Mouse (Mus musculus): ENCODE data around the gene Siglecg. TPM values are rescaled to one million over a fixed set of nuclear protein-coding genes. Genes with fewer than 3 reads are reported as not detected.
A peak's percentile ranks its signal among the peaks of the same experiment; 100 is the strongest.
"Not testable (repeated sequence)": the region's sequence is repeated elsewhere in the genome, so short reads cannot be mapped to it uniquely, and the experiment has no call there.

The Siglecg gene
- polyA plus RNA-seq, 1 experiment, result 1.6 TPM

DNA sequence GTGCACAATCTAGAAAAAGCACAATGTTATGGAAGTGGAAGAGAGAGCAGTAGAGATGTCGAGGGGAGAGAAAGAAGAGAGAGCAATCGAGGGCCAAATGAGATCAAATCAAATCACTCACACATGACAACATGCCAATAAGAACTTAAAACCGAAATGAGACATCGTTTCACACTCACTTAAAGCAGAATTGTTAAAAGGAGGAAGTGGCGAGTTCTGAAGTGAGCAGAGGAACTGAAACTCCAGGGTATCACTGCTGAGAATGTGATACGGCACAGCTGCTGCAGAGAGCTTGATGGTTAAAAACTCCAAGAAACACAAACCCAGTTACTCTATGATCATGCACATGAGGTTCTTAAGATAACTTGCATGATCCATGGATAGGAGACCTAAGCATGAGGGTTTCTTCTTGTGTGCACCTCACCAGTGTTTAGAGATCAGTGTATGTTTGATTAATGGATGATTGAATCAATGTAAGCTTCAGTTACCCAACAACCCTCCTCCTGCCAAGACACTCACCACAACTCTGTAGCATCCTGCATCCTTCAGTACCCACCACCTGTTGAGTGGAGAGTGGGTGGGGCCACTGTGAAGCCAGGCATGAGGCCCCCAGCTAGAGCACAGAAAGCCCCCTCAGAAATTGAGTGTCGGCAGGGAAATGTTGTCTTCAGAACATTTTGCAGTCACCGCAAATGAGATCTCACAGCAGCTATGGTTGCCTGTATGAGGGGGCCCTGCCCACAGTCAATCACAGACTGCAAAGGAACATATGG is 15.5 kb upstream of the Siglecg start:
- H3K79me2 ChIP-seq (ENCODE audit: control insufficient read depth, insufficient read depth), result no peaks in the 10 kb centered on the region
- no peaks in the 10 kb centered on the region for H3K27me3 ChIP-seq (ENCODE audit: control insufficient read depth, insufficient read depth, insufficient read length)
- H3K4me3 ChIP-seq (ENCODE audit: insufficient read depth, poor library complexity, severe bottlenecking), result no peak overlapping the region
- no peaks in the 10 kb centered on the region for H3K36me3 ChIP-seq (ENCODE audit: control insufficient read depth, insufficient read depth)
- H3ac ChIP-seq (ENCODE audit: control insufficient read depth, insufficient read length, low read depth), result no peak overlapping the region
- no peaks in the 10 kb centered on the region for H3K79me3 ChIP-seq (ENCODE audit: low read depth)
- no peak for TF ChIP-seq USF1 (IDR thresholded peaks at IDR 0.05; ENCODE audit: low read depth)
- no peak for TF ChIP-seq CEBPB (IDR thresholded peaks at IDR 0.05; ENCODE audit: low read depth)

DNA sequence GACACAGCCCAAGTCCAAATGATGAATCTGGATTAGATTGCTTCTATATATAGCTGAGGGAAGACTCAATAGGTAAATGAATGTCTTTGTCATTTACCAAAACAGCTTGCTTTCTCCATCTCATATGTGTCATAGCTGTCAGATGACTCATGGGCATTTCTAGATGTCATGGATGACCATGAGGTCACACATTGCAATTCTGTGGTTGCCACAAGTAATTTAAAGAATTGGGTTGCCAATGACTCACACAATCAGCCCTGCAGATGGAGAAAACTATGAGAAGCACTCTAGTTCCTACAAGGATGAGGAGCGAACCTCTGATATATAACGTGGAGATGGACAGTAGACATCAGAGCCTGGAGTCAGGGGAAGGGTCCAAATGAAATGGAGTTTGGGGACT is 8.5 kb upstream of the Siglecg start:
- TF ChIP-seq MYOG (IDR thresholded peaks at IDR 0.05; ENCODE audit: control insufficient read depth, extremely low read depth, insufficient read length) (no peak), USF1 (IDR thresholded peaks at IDR 0.05; ENCODE audit: low read depth) (no peak), MYOD1 (IDR thresholded peaks at IDR 0.05; ENCODE audit: control insufficient read depth, insufficient read length, low read depth) (peak; percentile 43), CTCF (IDR thresholded peaks at IDR 0.05; ENCODE audit: control insufficient read depth, insufficient read depth, insufficient read length) (no peak), MAX (IDR thresholded peaks at IDR 0.05) (peak; percentile 41), CEBPB (IDR thresholded peaks at IDR 0.05; ENCODE audit: low read depth) (peak; percentile 51), FOSL1 (IDR thresholded peaks at IDR 0.05; ENCODE audit: insufficient read depth, low read length, poor library complexity, severe bottlenecking) (peak; percentile 89)
- Histone ChIP-seq H3K27me3 (ENCODE audit: control insufficient read depth, insufficient read depth, insufficient read length) (no peaks in the 10 kb centered on the region), H3K79me3 (ENCODE audit: low read depth) (no peaks in the 10 kb centered on the region), H3K79me2 (ENCODE audit: control insufficient read depth, insufficient read depth) (no peaks in the 10 kb centered on the region), H3K36me3 (ENCODE audit: control insufficient read depth, insufficient read depth) (no peaks in the 10 kb centered on the region), H3K4me3 (ENCODE audit: insufficient read depth, poor library complexity, severe bottlenecking) (no peak overlapping the region), H3ac (ENCODE audit: control insufficient read depth, insufficient read length, low read depth) (no peak overlapping the region)

DNA sequence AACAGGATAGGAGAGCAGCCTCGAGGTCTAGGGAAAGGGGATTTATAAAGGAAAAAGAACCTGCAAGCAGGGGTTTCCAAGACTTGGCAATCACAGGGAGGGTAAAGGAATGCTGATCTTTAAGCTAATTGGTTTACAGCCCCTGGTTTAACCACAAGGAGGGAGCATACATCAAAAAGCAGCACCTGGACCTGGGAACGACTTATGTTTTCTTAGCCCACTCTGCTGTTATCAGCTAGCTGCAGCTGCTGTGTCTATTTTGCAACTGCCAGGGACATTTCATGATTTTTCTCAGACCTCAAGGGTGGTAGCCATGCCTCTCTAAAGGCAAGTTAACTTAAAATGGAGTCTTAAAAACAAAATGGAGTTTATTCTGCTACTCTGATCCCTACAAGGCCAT is 5.3 kb upstream of the Siglecg start:
- Histone ChIP-seq H3K79me2 (ENCODE audit: control insufficient read depth, insufficient read depth) (no peaks in the 10 kb centered on the region), H3K27me3 (ENCODE audit: control insufficient read depth, insufficient read depth, insufficient read length) (no peaks in the 10 kb centered on the region), H3K36me3 (ENCODE audit: control insufficient read depth, insufficient read depth) (no peaks in the 10 kb centered on the region), H3ac (ENCODE audit: control insufficient read depth, insufficient read length, low read depth) (no peak overlapping the region), H3K79me3 (ENCODE audit: low read depth) (no peaks in the 10 kb centered on the region), H3K4me3 (ENCODE audit: insufficient read depth, poor library complexity, severe bottlenecking) (no peak overlapping the region)
- TF ChIP-seq FOSL1 (IDR thresholded peaks at IDR 0.05; ENCODE audit: insufficient read depth, low read length, poor library complexity, severe bottlenecking), result no peak
- no peak for TF ChIP-seq CTCF (IDR thresholded peaks at IDR 0.05; ENCODE audit: control insufficient read depth, insufficient read depth, insufficient read length)
- TF ChIP-seq USF1 (IDR thresholded peaks at IDR 0.05; ENCODE audit: low read depth), result no peak
- no peak for TF ChIP-seq MYOG (IDR thresholded peaks at IDR 0.05; ENCODE audit: control insufficient read depth, extremely low read depth, insufficient read length)
- TF ChIP-seq MYOD1 (IDR thresholded peaks at IDR 0.05; ENCODE audit: control insufficient read depth, insufficient read length, low read depth), result no peak
- no peak for TF ChIP-seq MAX (IDR thresholded peaks at IDR 0.05)
- TF ChIP-seq CEBPB (IDR thresholded peaks at IDR 0.05; ENCODE audit: low read depth), result no peak

DNA sequence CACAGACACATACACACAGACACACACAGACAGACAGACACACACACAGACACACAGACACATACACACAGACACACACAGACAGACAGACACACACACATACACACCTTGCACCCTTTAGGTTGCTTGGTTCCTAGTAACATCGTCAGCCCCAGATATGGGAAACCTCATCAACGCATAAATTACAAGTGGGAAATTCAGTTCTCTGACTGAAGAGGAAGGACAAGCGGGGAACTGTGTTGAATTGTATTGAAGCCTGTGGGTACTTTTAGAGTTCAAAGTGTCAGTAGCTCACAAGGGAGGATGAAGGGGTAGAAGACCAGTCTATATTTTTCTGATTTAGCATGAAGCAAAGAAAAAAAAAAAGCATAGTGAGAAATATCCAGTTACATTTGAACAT is 431 bp upstream of the Siglecg start:
- Histone ChIP-seq H3K4me3 (ENCODE audit: insufficient read depth, poor library complexity, severe bottlenecking) (no peak overlapping the region), H3K36me3 (ENCODE audit: control insufficient read depth, insufficient read depth) (no peaks in the 10 kb centered on the region), H3ac (ENCODE audit: control insufficient read depth, insufficient read length, low read depth) (no peak overlapping the region), H3K79me2 (ENCODE audit: control insufficient read depth, insufficient read depth) (no peaks in the 10 kb centered on the region), H3K79me3 (ENCODE audit: low read depth) (no peaks in the 10 kb centered on the region), H3K27me3 (ENCODE audit: control insufficient read depth, insufficient read depth, insufficient read length) (no peaks in the 10 kb centered on the region)
- TF ChIP-seq USF1 (IDR thresholded peaks at IDR 0.05; ENCODE audit: low read depth), result no peak
- no peak for TF ChIP-seq CEBPB (IDR thresholded peaks at IDR 0.05; ENCODE audit: low read depth)
- no peak for TF ChIP-seq MAX (IDR thresholded peaks at IDR 0.05)
- no peak for TF ChIP-seq MYOD1 (IDR thresholded peaks at IDR 0.05; ENCODE audit: control insufficient read depth, insufficient read length, low read depth)
- no peak for TF ChIP-seq MYOG (IDR thresholded peaks at IDR 0.05; ENCODE audit: control insufficient read depth, extremely low read depth, insufficient read length)
- TF ChIP-seq CTCF (IDR thresholded peaks at IDR 0.05; ENCODE audit: control insufficient read depth, insufficient read depth, insufficient read length), result no peak
- no peak for TF ChIP-seq FOSL1 (IDR thresholded peaks at IDR 0.05; ENCODE audit: insufficient read depth, low read length, poor library complexity, severe bottlenecking)

DNA sequence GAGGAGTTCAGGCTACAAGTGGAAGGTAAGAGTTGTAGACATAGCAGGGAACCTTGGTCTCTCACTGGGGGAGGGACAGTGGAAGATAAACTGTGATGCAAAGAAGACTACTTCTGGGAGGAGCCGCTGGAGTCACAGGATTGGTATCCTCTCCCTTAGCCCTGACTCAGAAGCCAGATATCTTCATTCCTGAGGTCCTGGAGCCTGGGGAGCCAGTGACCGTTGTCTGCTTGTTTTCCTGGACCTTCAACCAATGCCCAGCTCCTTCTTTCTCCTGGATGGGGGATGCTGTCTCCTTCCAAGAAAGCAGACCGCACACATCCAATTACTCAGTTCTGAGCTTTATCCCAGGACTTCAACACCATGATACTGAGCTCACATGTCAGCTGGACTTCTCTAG is 1.1 kb downstream of the Siglecg start:
- no peaks in the 10 kb centered on the region for H3K36me3 ChIP-seq (ENCODE audit: control insufficient read depth, insufficient read depth)
- no peaks in the 10 kb centered on the region for H3K27me3 ChIP-seq (ENCODE audit: control insufficient read depth, insufficient read depth, insufficient read length)
- H3K79me2 ChIP-seq (ENCODE audit: control insufficient read depth, insufficient read depth), result no peaks in the 10 kb centered on the region
- TF ChIP-seq CEBPB (IDR thresholded peaks at IDR 0.05; ENCODE audit: low read depth), result no peak
- TF ChIP-seq MYOG (IDR thresholded peaks at IDR 0.05; ENCODE audit: control insufficient read depth, extremely low read depth, insufficient read length), result no peak
- TF ChIP-seq FOSL1 (IDR thresholded peaks at IDR 0.05; ENCODE audit: insufficient read depth, low read length, poor library complexity, severe bottlenecking), result no peak
- TF ChIP-seq CTCF (IDR thresholded peaks at IDR 0.05; ENCODE audit: control insufficient read depth, insufficient read depth, insufficient read length), result no peak
- TF ChIP-seq USF1 (IDR thresholded peaks at IDR 0.05; ENCODE audit: low read depth), result no peak
- no peak for TF ChIP-seq MYOD1 (IDR thresholded peaks at IDR 0.05; ENCODE audit: control insufficient read depth, insufficient read length, low read depth)
- TF ChIP-seq MAX (IDR thresholded peaks at IDR 0.05), result no peak
- no peaks in the 10 kb centered on the region for H3K79me3 ChIP-seq (ENCODE audit: low read depth)
- H3K4me3 ChIP-seq (ENCODE audit: insufficient read depth, poor library complexity, severe bottlenecking), result no peak overlapping the region
- H3ac ChIP-seq (ENCODE audit: control insufficient read depth, insufficient read length, low read depth), result no peak overlapping the region

DNA sequence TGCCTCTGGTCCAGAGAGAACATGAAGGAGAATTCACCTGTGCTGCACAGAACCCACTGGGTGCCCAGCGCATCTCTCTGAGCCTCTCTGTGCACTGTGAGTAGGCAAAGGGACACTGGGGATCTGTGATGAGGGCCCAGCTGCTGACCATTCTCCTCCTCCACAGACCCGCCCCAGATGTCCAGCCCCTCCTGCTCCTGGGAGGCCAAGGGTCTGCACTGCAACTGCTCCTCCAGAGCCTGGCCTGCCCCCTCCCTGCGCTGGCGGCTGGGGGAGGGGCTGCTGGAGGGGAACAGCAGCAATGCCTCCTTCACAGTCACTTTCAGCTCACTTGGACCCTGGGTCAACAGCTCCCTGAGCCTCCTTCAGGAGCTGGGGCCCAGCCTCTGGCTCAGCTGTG is 3.7 kb downstream of the Siglecg start:
- H3K79me2 ChIP-seq (ENCODE audit: control insufficient read depth, insufficient read depth); H3K4me3 ChIP-seq (ENCODE audit: insufficient read depth, poor library complexity, severe bottlenecking); H3ac ChIP-seq (ENCODE audit: control insufficient read depth, insufficient read length, low read depth); H3K79me3 ChIP-seq (ENCODE audit: low read depth); H3K27me3 ChIP-seq (ENCODE audit: control insufficient read depth, insufficient read depth, insufficient read length); H3K36me3 ChIP-seq (ENCODE audit: control insufficient read depth, insufficient read depth): not testable (repeated sequence)
